Mouse (Mus musculus): ENCODE measurements around the gene 1700056E22Rik. TPM values are rescaled to one million over a fixed set of nuclear protein-coding genes. Genes with fewer than 3 reads are reported as not detected.

1700056E22Rik gene
- polyA plus RNA-seq, 1 experiment from 2014 or later, result 0.94 TPM

Other genes starting within 250 kb of the 1700056E22Rik start
- 5.7 and 6.1 TPM in 2 replicates for gene Dusp10, start 21.0 kb downstream of the 1700056E22Rik start, polyA plus RNA-seq (2015; fragmentation: Nextera tagmentation; extraction: Ambion mirVana)

Data from midbrain, embryonic 13.5 days (tissue).